In the genomic region with DNA sequence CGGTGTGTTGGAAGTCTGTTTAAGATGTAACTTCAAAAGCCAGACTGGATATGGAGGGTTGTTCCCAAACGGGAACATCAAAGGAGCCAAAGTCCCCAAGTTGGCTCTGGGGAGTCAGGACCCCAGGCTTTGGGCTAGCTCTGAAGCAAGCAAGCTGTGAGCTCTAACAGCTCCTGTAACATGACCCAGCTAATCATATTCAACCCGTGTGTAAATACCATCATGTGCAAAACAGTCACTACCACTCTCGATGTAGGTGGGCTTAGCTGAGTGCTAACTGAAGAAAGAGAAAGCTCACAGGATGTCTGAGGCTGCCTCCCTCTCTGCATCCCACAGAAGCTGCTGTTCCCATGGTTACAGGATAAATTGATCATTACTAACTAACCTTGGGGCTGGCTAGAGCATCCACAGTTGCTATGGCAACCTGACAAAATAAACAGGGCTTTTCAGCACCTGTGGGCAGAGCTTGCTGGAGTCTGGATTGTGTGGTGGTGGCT, we compare ENCODE assay signal across 8 mouse cellular contexts. TPM values are rescaled to one million over a fixed set of nuclear protein-coding genes. Genes with fewer than 3 reads are reported as not detected.
DNase-seq lines count a peak whose midpoint lies in the region; ATAC-seq lines count a peak whose summit lies in the region.

No protein-coding gene starts in this region.

- H3K4me1 ChIP-seq in kidney, embryonic 15.5 days, result peaks cover 35% of the 10 kb centered on the region
- peaks cover 46% of the 10 kb centered on the region for H3K4me1 ChIP-seq in embryonic facial prominence, embryonic 10.5 days
- peaks cover 11% of the 10 kb centered on the region for H3K4me1 ChIP-seq in intestine, embryonic 16.5 days (ENCODE audit: control insufficient read depth, insufficient read depth, low read length)
- H3K4me1 ChIP-seq in neural tube, embryonic 11.5 days (ENCODE audit: control insufficient read depth, insufficient read depth, low read length), result peaks cover 13% of the 10 kb centered on the region

- peak overlapping the region; percentile 96 for H3K4me2 ChIP-seq in kidney, embryonic 15.5 days
- peak overlapping the region; percentile 84 for H3K4me2 ChIP-seq in intestine, embryonic 16.5 days (ENCODE audit: low read depth, low read length)
- peak overlapping the region; percentile 87 for H3K4me2 ChIP-seq in neural tube, embryonic 11.5 days (ENCODE audit: low read depth)

- no peak overlapping the region for H3K27ac ChIP-seq in kidney, embryonic 15.5 days
- H3K27ac ChIP-seq in embryonic facial prominence, embryonic 10.5 days (replicated peaks), result peak overlapping the region; percentile 89; the same call in 1 of the 2 replicates
- H3K27ac ChIP-seq in intestine, embryonic 16.5 days (ENCODE audit: low read length), result no peak overlapping the region
- no peak overlapping the region for H3K27ac ChIP-seq in neural tube, embryonic 11.5 days (ENCODE audit: low read depth, low read length)

- no peaks in the 10 kb centered on the region for H3K27me3 ChIP-seq in kidney, embryonic 15.5 days
- H3K27me3 ChIP-seq in embryonic facial prominence, embryonic 10.5 days (replicated peaks; ENCODE audit: low read depth, poor library complexity, severe bottlenecking), result no peaks in the 10 kb centered on the region
- H3K27me3 ChIP-seq in intestine, embryonic 16.5 days (replicated peaks; ENCODE audit: control insufficient read depth, insufficient read depth, low read length), result no peaks in the 10 kb centered on the region
- no peaks in the 10 kb centered on the region for H3K27me3 ChIP-seq in neural tube, embryonic 11.5 days (ENCODE audit: control insufficient read depth, insufficient read depth, low read length)

- DNase-seq in kidney, adult 9 months, result no peak
- peak; percentile 65 for DNase-seq in embryonic facial prominence, embryonic 10.5 days (ENCODE audit: low spot score)
- DNase-seq in neural tube, embryonic 11.5 days (ENCODE audit: low spot score), result peak; percentile 41
- DNase-seq in adrenal gland, adult 8-10 months, result no peak
- no peak for DNase-seq in thymus, postnatal 14 days
- no peak for DNase-seq in lung, postnatal 4 days

- H3K9me3 ChIP-seq in kidney, embryonic 15.5 days (replicated peaks), result no peaks in the 10 kb centered on the region
- H3K9me3 ChIP-seq in embryonic facial prominence, embryonic 10.5 days, result no peaks in the 10 kb centered on the region
- H3K9me3 ChIP-seq in intestine, embryonic 16.5 days (ENCODE audit: control insufficient read depth, low read length), result no peaks in the 10 kb centered on the region
- H3K9me3 ChIP-seq in neural tube, embryonic 11.5 days (ENCODE audit: control insufficient read depth, low read length), result no peaks in the 10 kb centered on the region

- 1% methylated on average over 4 of the region's 4 CpGs for WGBS in kidney, embryonic 15.5 days
- WGBS in embryonic facial prominence, embryonic 10.5 days, result 10% methylated on average over 4 of the region's 4 CpGs
- WGBS in intestine, embryonic 16.5 days, result 6% methylated on average over 4 of the region's 4 CpGs
- 7% methylated on average over 4 of the region's 4 CpGs for WGBS in neural tube, embryonic 11.5 days

- no peaks in the 10 kb centered on the region for H3K36me3 ChIP-seq in kidney, embryonic 15.5 days
- 0 out of 2 replicates have a peak, but pooled peaks cover 6% of the 10 kb centered on the region for H3K36me3 ChIP-seq in embryonic facial prominence, embryonic 10.5 days (replicated peaks)
- H3K36me3 ChIP-seq in intestine, embryonic 16.5 days (ENCODE audit: control insufficient read depth, insufficient read depth, low read length), result no peaks in the 10 kb centered on the region
- H3K36me3 ChIP-seq in neural tube, embryonic 11.5 days (ENCODE audit: control insufficient read depth, insufficient read depth, low read length), result no peaks in the 10 kb centered on the region

- H3K9ac ChIP-seq in kidney, embryonic 15.5 days, result peak overlapping the region; percentile 62
- H3K9ac ChIP-seq in intestine, embryonic 16.5 days (ENCODE audit: low read depth, low read length), result peak overlapping the region; percentile 59; the same call in 1 of the 2 replicates
- H3K9ac ChIP-seq in neural tube, embryonic 11.5 days (ENCODE audit: low read length), result peak overlapping the region; percentile 82

- no peak for ATAC-seq in kidney, embryonic 15.5 days (replicated peaks; ENCODE audit: low FRiP score)
- no peak for ATAC-seq in intestine, embryonic 16.5 days
- 0 out of 2 replicates have a peak, but pooled peaks have one; percentile 42 for ATAC-seq in neural tube, embryonic 11.5 days (ENCODE audit: insufficient read depth, low FRiP score, low TSS enrichment)

- H3K4me3 ChIP-seq in kidney, embryonic 15.5 days (replicated peaks), result peak overlapping the region; percentile 70
- H3K4me3 ChIP-seq in embryonic facial prominence, embryonic 10.5 days, result peak overlapping the region; percentile 87
- H3K4me3 ChIP-seq in intestine, embryonic 16.5 days (ENCODE audit: low read length), result peak overlapping the region; percentile 53
- H3K4me3 ChIP-seq in neural tube, embryonic 11.5 days (ENCODE audit: low read depth, low read length), result peak overlapping the region; percentile 70

RNA-seq across cellular contexts. Expression of a gene that starts 1.5 kb away (rescaled TPM):
- polyA plus RNA-seq in kidney, embryonic 15.5 days (2015; fragmentation: Nextera tagmentation; extraction: Ambion mirVana), result 1.4 and 1.7 TPM in 2 replicates
- 2.3 and 2.7 TPM in 2 replicates for polyA plus RNA-seq in embryonic facial prominence, embryonic 10.5 days (2016; fragmentation: Nextera tagmentation; extraction: Ambion mirVana)
- 0.62 and 0.84 TPM in 2 replicates for polyA plus RNA-seq in intestine, embryonic 16.5 days (2015; fragmentation: Nextera tagmentation; extraction: Ambion mirVana)
- polyA plus RNA-seq in neural tube, embryonic 11.5 days (2014; fragmentation: Nextera tagmentation; extraction: Ambion mirVana), result 6.4 and 7.3 TPM in 2 replicates
- 10 to 100 TPM in 2 of 4 experiments, 1 to 10 TPM in 2; 5.9 to 15.8 (median 9.5) TPM for total RNA-seq in adrenal gland, adult 8-10 months (2022)

Comparison
In these comparisons a context has a peak if more than half of its experiments do, and no peak if none do; other contexts are left out.
1. DNase-seq: peak in embryonic facial prominence, embryonic 10.5 days (single experiment) and neural tube, embryonic 11.5 days (single experiment); none in kidney, adult 9 months (single experiment), adrenal gland, adult 8-10 months (single experiment), thymus, postnatal 14 days (single experiment) and lung, postnatal 4 days (0 of 2).
2. Peak in every context shown above with its lines, with median percentiles within 50 percentile points of each other: H3K4me2 ChIP-seq, H3K4me3 ChIP-seq and H3K9ac ChIP-seq.